Mouse (Mus musculus) heart, postnatal 14 days (tissue): ENCODE results near the gene Taco1. TPM values are rescaled to one million over a fixed set of nuclear protein-coding genes. Genes with fewer than 3 reads are reported as not detected.
"Not testable (repeated sequence)": the region's sequence is repeated elsewhere in the genome, so short reads cannot be mapped to it uniquely, and the experiment has no call there.

ENCODE experiments used
- DNase-seq, 2 experiments: peaks; one replicate each; pipeline ENCODE4 v3.0.0; 2021 to 2022
- intact Hi-C: fragments of 180-260 bp; cut with DNase I; formaldehyde crosslinking; loops from one replicate; pipeline ENCODE4 v1.15.1; 2025
- long read RNA-seq, 2 experiments: library from polyadenylated mRNA; stranded (forward); transcript quantifications; one replicate each; pipeline ENCODE4 v2.0.0; 2021
- total RNA-seq, 2 experiments: library from RNA; stranded (reverse); gene quantifications; 2 replicates each; pipeline ENCODE4 v1.2.3; 2021

Gene Taco1
- total RNA-seq, result 10 to 100 TPM; 51.2 to 59.8 TPM
- long read RNA-seq, experiment 1, transcript Taco1-201 (5 exons, 1,383 nt), result major isoform, 39 of 40 reads
- long read RNA-seq, experiment 1, partial matches to known transcripts, result 1 of 40 reads
- long read RNA-seq, experiment 1, other reads (novel, unspliced or antisense), result 0 of 40 reads
- long read RNA-seq, experiment 2, transcript Taco1-201 (5 exons, 1,383 nt), result major isoform, 22 of 22 reads
- long read RNA-seq, experiment 2, partial matches to known transcripts, result 0 of 22 reads
- long read RNA-seq, experiment 2, other reads (novel, unspliced or antisense), result 0 of 22 reads

GRCm38 (mm10) chr11:106065923-106066571, at the start of gene Taco1:
Taco1 (plus strand) TSS chr11:106066061.
- peak; percentile 93 to 96 for DNase-seq
- intact Hi-C loops, result no loop called here

DNA sequence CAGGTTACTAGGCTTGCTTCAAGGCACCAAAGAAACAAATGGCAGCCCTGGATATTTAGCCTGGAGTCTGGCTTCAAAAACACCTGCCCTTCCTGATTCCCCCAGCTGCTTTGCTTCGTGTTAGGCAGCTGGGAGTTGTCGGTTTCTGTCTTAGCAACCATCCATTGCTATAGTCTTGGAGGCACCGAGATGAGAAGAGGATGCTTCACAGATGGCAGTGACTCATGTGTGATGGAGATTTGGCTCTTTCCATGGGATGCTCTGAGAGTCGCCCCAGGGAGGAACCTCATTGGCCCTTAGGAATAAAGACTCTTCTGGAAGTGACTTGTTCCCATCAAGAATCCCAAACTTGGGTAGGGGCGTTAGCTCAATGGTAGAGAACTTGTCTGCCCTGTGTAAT, 49.4 kb upstream of the Taco1 start:
- no peak for DNase-seq

DNA sequence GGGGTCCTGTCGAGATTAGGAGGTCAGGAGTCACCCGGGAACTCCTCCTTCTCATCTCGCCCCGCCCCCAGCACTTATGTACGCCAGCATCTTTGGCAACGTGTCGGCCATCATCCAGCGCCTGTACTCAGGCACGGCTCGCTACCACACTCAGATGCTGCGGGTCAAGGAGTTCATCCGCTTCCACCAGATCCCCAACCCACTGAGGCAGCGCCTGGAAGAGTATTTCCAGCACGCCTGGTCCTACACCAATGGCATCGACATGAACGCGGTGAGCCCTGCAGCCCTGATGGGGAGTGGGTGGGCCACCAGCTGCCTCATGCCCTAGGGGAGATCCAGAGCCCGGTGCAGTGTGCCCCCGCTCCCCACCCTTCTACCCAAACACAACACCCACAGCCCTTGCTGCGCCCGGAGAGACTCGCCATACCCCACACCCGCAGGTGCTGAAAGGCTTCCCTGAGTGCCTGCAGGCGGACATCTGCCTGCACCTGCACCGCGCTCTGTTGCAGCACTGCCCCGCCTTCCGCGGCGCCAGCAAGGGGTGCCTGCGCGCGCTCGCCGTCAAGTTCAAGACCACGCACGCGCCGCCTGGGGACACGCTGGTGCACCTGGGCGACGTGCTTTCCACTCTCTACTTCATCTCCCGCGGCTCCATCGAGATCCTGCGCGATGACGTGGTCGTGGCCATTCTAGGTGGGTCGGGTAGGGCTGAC, 45.7 kb upstream of the Taco1 start:
- intact Hi-C loops, result no loop called here
- DNase-seq, result no peak

More for the DNA sequence above, 49.4 kb upstream of the Taco1 start:
- intact Hi-C loops, result no loop called here

GRCm38 (mm10) chr11:106025774-106026173, 40.1 kb upstream of the Taco1 start:
- no peak for DNase-seq
- intact Hi-C loops, result loop anchor here (2.0 kb wide), 2 partner anchors 21 to 101 kb away; no protein-coding TSS in a partner anchor

GRCm38 (mm10) chr11:106026465-106027151, 39.3 kb upstream of the Taco1 start:
- DNase-seq, result peak; percentile 67 to 71
- intact Hi-C loops, result loop anchor here (2.0 kb wide), 2 partner anchors 22 to 102 kb away; no protein-coding TSS in a partner anchor

DNA sequence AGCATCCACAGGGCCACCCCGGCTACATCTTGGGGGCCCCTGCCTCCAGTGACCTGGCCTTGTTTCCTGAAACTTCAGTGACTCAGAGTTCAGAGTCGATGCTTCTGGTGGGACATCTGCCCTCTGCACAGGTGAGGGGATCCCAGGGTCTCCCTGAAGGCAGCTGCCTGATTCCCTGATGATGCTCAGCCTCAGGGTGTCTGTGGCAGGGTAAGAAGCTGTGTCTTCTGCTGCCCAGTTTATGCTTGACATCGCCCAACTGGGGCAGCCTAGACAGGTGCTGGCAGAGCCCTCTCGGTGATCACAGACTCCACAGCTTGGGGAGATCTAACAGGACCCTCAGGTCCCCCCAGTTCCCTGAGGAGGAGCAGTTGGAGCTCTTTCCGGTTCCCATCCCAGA, 38.3 kb upstream of the Taco1 start:
- DNase-seq, result no peak
- intact Hi-C loops, result loop anchor here (2.0 kb wide), 2 partner anchors 23 to 103 kb away; no protein-coding TSS in a partner anchor

DNA sequence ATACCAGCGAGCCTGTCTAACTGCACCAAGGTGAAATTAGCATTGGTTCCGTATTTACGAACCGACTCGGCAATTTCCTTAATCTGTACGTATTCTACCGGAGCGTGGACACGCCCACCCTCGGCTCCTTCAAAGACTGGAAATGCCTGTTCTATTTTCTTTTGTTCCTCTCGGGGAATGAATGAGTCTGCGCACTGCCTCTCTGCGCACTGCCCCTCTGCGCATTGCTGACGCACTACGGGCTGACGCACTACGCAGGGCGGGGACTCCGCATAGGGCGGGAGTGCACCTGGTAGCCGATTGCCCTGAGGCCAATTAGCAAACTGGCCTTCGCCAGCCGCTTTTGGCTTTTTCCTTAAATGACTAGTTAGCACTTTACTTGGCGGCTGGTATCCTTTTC, 33.8 kb upstream of the Taco1 start:
- DNase-seq, intact Hi-C loops: not testable (repeated sequence)

DNA sequence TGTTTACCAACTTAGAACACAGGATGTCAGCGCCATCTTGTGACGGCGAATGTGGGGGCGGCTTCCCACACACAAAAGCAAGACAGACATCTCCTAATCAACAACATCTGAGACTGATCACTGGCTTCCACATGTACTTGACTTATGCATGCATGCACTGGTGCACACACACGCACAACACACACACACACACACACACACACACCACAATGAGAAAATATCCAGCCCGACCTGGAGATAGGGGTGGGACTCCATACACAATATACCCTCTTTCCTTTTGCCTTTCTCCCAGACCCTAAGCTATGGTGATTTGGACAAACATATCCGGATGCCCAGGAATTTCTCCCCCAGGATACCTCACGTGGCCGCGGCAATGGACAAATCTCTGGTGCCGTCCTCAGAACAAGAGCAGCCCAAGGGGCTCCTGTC, 32.4 kb upstream of the Taco1 start:
- intact Hi-C loops, result no loop called here
- DNase-seq, result peak in 1 of 2 experiments; percentile 14

DNA sequence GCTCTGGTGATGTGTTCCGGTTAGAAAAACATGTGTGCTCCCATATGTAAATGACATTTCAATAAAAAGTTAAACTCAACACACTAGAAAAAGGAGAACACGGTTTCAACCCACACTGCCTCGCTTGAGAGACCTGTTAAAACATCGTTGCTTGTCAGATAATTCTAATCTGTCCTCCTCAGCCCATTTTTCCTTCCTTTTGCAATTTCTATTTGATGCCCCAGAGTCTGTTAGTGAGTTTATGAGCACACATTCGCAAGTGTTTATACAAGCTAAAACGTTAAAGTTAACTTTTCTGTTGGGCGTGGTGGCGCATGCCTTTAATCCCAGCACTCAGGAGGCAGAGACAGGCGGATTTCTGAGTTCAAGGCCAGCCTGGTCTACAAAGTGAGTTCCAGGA, 30.9 kb upstream of the Taco1 start:
- intact Hi-C loops, result no loop called here
- DNase-seq, result no peak

- DNase-seq, result peak; percentile 96
- intact Hi-C loops, result no loop called here
Measured at GRCm38 (mm10) chr11:106036548-106037417, 29.1 kb upstream of the Taco1 start, which contains the start of gene Dcaf7. Dcaf7 (plus strand) TSS chr11:106036872.

DNA sequence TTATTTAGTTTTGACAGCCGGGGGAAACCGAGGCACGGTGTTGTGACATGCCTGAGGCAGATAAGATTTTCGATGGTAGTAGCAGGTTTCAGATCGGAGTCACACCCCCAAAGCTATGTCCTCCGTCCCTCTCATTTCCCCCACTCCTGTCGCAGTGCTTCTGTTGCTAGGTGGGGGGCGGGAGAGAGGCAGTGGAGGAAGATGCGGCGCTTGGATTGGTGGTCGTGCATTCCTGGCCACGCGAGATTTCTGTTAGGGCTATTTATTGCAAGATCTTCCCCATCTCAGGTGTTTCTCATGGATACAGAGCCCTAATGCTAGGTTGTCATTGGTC, 28.5 kb upstream of the Taco1 start:
- intact Hi-C loops, result no loop called here
- no peak for DNase-seq

DNA sequence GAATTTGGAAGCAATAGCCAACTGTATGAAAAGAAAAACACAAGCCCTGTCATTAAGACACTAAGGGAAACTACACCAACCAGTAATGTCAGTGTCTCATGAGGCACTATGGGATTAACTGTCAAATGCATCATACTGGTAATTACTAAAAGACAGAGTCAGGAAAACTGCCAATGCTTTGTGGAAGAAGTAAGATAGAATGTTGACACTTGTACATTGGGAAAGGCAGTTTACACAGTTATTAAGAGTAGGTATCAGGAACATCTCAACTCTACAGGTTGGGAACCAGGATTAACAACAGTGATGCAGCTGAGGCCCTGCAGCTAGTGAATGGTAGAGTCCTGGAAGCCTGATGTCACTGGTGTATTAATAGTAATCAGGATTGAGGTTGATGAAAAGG, 21.5 kb upstream of the Taco1 start:
- no peak for DNase-seq
- intact Hi-C loops, result no loop called here

DNA sequence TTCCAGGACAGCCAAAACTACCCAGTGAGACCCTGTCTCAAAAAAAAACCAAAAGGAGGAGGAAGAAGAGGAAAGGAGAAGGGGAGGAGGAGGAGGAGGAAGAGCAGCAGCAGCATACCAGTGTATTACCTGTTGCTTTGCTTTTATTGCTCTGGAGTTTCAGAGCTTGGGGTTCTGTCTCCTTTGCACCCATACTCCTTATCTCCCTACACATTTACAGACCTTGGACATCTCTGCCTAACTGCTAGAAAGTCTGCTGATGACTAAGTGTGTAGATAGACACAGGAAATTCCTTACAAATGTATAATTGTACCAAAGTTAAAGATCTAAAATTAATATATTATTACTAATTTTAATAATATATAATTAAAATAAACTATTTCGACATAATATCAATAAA, 20.6 kb upstream of the Taco1 start:
- intact Hi-C loops, result no loop called here
- no peak for DNase-seq

DNA sequence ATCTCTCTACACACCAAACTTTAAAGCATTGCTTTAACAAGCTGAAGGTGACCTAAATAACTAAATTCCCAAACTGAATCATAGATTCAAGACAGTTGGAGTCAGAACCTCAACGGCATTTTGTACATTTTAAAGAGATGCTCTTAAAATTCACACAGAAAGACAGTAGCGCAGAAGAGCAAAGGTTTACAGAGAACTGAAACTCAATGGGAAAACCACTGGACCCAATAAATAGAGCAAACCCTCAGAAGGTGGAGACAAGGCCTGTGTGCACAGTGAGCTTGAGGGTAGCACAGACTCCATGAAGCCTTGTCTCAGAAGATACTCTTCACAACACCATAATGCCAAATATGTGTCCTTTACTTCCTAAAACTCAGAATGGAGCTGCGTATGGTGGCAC, 20.1 kb upstream of the Taco1 start:
- intact Hi-C loops, result no loop called here
- DNase-seq, result no peak

GRCm38 (mm10) chr11:106046584-106046983, 19.3 kb upstream of the Taco1 start:
- DNase-seq, result no peak
- intact Hi-C loops, result no loop called here

GRCm38 (mm10) chr11:106053921-106054320, 11.9 kb upstream of the Taco1 start:
- intact Hi-C loops, result no loop called here
- no peak for DNase-seq

DNA sequence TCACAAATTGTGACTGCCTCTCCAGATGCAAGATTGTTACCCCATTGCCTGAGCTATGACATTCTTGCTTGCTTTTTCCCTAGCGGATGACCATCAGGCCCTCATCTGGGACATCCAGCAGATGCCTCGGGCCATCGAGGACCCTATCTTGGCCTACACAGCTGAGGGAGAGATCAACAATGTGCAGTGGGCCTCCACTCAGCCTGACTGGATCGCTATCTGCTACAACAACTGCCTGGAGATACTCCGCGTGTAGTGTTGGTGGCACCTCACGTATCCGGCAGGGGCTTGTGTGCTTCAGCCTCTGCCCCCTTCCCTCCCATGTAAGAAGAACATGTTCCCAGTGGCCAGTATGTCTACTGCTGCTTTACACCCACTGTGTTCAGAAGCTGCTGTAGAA, 11.3 kb upstream of the Taco1 start:
- intact Hi-C loops, result no loop called here
- DNase-seq, result no peak

DNA sequence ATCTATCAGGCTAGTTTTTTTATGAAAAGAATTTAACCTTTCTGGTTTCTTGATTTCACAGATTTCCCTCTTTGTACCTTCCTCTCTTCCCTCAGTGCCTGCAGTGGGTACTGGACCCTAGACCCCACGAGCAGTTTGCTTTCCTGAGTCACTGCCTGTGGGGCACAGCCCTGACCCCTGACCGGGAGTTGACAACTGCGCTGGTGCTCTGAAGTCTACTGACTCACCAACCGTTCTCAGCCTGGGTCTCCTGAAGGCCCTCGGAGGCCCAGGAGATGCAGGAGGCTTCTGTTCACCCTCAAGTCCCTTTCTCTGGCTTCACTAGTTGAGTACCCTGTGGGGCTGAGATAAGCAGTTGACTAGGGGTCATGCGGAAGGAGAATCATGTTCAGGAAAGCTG, 10.5 kb upstream of the Taco1 start:
- intact Hi-C loops, result no loop called here
- DNase-seq, result no peak

- intact Hi-C loops, result no loop called here
- DNase-seq, result no peak
Measured at GRCm38 (mm10) chr11:106056819-106057491, 8.9 kb upstream of the Taco1 start.
